Mouse (Mus musculus) gastrocnemius, adult 8-10 months (tissue): ENCODE measurements around the gene Heatr6. TPM values are rescaled to one million over a fixed set of nuclear protein-coding genes. Genes with fewer than 3 reads are reported as not detected.

ENCODE experiments used
- DNase-seq, 2 experiments: peaks; one replicate each; pipeline ENCODE4 v3.0.0; 2022; ENCODE audit warnings: low spot score in 2 of 2
- total RNA-seq, 4 experiments: library from RNA; stranded (reverse); gene quantifications; 2 replicates each; pipeline ENCODE4 v1.2.4; 2022

Heatr6 gene
- total RNA-seq, result 1 to 10 TPM; 8.2 to 9.1 (median 8.6) TPM

GRCm38 (mm10) chr11:83753581-83754181 lies at the start of gene Heatr6:
Gene Heatr6, plus strand, starts transcription at chr11:83753696.
- DNase-seq, result peak; percentile 80 to 83

- no peak for DNase-seq
These were observed 49.8 kb upstream of the Heatr6 start, which contains the start of gene Wfdc17 for GRCm38 (mm10) chr11:83703705-83704104. Gene Wfdc17, plus strand, starts transcription at chr11:83703991.

GRCm38 (mm10) chr11:83708715-83709114 lies 44.8 kb upstream of the Heatr6 start, which contains the start of gene Wfdc18:
Gene Wfdc18, plus strand, starts transcription at chr11:83709015.
- no peak for DNase-seq

GRCm38 (mm10) chr11:83709683-83710082 lies 43.8 kb upstream of the Heatr6 start:
- DNase-seq, result no peak

GRCm38 (mm10) chr11:83712671-83713070 lies 40.8 kb upstream of the Heatr6 start:
- DNase-seq, result no peak

GRCm38 (mm10) chr11:83713925-83714324 lies 39.6 kb upstream of the Heatr6 start:
- DNase-seq, result no peak

GRCm38 (mm10) chr11:83717042-83717665 lies 36.3 kb upstream of the Heatr6 start:
- no peak for DNase-seq

GRCm38 (mm10) chr11:83720766-83721165 lies 32.7 kb upstream of the Heatr6 start:
- no peak for DNase-seq

- DNase-seq, result no peak
These were observed 24.6 kb upstream of the Heatr6 start for GRCm38 (mm10) chr11:83728757-83729432.

GRCm38 (mm10) chr11:83731116-83731515 lies 22.4 kb upstream of the Heatr6 start:
- DNase-seq, result no peak

GRCm38 (mm10) chr11:83733071-83733640 lies 20.3 kb upstream of the Heatr6 start:
- no peak for DNase-seq

GRCm38 (mm10) chr11:83734215-83734614 lies 19.3 kb upstream of the Heatr6 start:
- DNase-seq, result no peak

- DNase-seq, result no peak
These were observed 17.6 kb upstream of the Heatr6 start for GRCm38 (mm10) chr11:83735881-83736280.

GRCm38 (mm10) chr11:83737109-83737558 lies 16.4 kb upstream of the Heatr6 start:
- DNase-seq, result no peak

GRCm38 (mm10) chr11:83739241-83739640 lies 14.3 kb upstream of the Heatr6 start:
- DNase-seq, result peak; percentile 44 to 47

GRCm38 (mm10) chr11:83740443-83740991 lies 13.0 kb upstream of the Heatr6 start:
- no peak for DNase-seq

GRCm38 (mm10) chr11:83741841-83742240 lies 11.7 kb upstream of the Heatr6 start:
- no peak for DNase-seq

GRCm38 (mm10) chr11:83742731-83743355 lies 10.7 kb upstream of the Heatr6 start:
- no peak for DNase-seq

GRCm38 (mm10) chr11:83743525-83743924 lies 10.0 kb upstream of the Heatr6 start:
- no peak for DNase-seq

GRCm38 (mm10) chr11:83746152-83746551 lies 7.3 kb upstream of the Heatr6 start:
- no peak for DNase-seq

GRCm38 (mm10) chr11:83746681-83747080 lies 6.8 kb upstream of the Heatr6 start, which contains the start of gene Wfdc21:
Gene Wfdc21, plus strand, starts transcription at chr11:83746940.
- no peak for DNase-seq
